Mouse (Mus musculus) brown adipose tissue, adult 24 weeks (tissue): ENCODE data around the gene Frmd4a. TPM values are rescaled to one million over a fixed set of nuclear protein-coding genes. Genes with fewer than 3 reads are reported as not detected.
A peak's percentile ranks its signal among the peaks of the same experiment; 100 is the strongest.

ENCODE experiments used
- H3K27ac ChIP-seq: fragments of 200-500 bp; replicated peaks from 2 replicates; pipeline ENCODE4 v1.5.1; 2012; ENCODE audit warnings: low read depth, mild to moderate bottlenecking, low read length
- H3K4me1 ChIP-seq: fragments of 200-500 bp; 2 replicates; pipeline ENCODE4 v1.6.1; 2012; ENCODE audit warnings: low read length, mixed read lengths; ENCODE audit not compliant: control insufficient read depth, insufficient read depth, insufficient read length
- H3K4me3 ChIP-seq: fragments of 200-500 bp; 2 replicates; pipeline ENCODE4 v1.5.1; 2012; ENCODE audit warnings: low read depth, mild to moderate bottlenecking, low read length, moderate library complexity; ENCODE audit not compliant: insufficient read depth
- polyA plus RNA-seq: library from polyadenylated mRNA; stranded (reverse); fragments of >200 nt; gene quantifications from 2 replicates; pipeline ENCODE4 v1.2.4, GENCODE M21; 2012; ENCODE audit not compliant: missing spikeins, insufficient read depth, insufficient read length

Gene Frmd4a
- polyA plus RNA-seq, 1 experiment, result 2.3 TPM

- no peaks in the 10 kb centered on the region for H3K4me1 ChIP-seq
- H3K27ac ChIP-seq, result no peak overlapping the region
- no peak overlapping the region for H3K4me3 ChIP-seq
These were observed 602.5 kb downstream of the Frmd4a start for GRCm38 (mm10) chr2:4619893-4620593.

- Histone ChIP-seq H3K4me3 (no peak overlapping the region), H3K27ac (0 out of 2 replicates have a peak overlapping the region, but pooled peaks have one; percentile 5)
These were observed 603.3 kb downstream of the Frmd4a start for GRCm38 (mm10) chr2:4620640-4621401.

DNA sequence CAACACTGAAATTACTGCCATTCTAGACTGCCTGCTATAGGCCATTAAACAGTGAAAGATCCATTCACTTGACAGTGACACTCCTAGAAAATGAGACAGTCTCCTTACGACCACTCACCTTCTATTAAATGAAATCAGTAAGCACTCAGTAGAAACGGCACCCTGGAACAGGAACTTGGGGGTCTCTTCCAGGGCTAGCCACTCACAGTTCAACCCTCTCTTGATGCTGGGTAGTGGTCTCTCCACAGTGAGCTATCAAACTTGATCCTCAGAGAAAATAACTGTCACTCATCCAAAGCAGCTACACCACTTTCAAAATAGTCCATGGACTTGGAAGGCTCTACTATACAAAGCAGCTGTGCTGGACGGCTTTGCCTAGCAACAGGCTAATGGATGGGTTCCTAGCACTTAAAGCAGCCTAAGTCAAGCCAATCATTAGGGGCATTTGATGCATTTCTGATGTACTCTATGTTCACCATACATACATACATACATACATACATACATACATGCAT, 604.0 kb downstream of the Frmd4a start:
- H3K27ac ChIP-seq, result 0 out of 2 replicates have a peak overlapping the region, but pooled peaks have one; percentile 5
- H3K4me1 ChIP-seq, result no peaks in the 10 kb centered on the region
- H3K4me3 ChIP-seq, result no peak overlapping the region

More at GRCm38 (mm10) chr2:4620640-4621401, 603.3 kb downstream of the Frmd4a start:
- no peaks in the 10 kb centered on the region for H3K4me1 ChIP-seq

DNA sequence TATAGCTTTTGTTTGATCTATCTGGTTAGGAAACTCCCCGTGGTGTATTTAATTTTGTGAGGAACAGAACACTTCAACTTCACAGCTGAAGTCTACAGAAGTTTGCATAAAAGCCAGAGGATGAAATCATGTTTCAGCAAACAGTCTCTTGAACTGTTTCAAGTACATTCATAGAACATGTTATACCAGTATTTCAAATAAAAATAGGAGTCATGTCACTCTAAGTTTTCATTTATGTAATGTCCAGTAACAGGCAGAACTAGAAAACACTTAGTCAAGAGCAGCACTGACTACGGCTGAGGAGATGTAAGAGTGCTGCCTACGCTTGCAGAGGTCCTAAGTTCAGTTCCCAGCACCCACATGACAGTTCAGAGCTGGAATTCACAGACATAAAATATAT, 609.4 kb downstream of the Frmd4a start:
- Histone ChIP-seq H3K27ac (no peak overlapping the region), H3K4me3 (no peak overlapping the region), H3K4me1 (no peaks in the 10 kb centered on the region)

GRCm38 (mm10) chr2:4628920-4629319, 611.4 kb downstream of the Frmd4a start:
- Histone ChIP-seq H3K4me3 (no peak overlapping the region), H3K4me1 (no peaks in the 10 kb centered on the region), H3K27ac (no peak overlapping the region)

DNA sequence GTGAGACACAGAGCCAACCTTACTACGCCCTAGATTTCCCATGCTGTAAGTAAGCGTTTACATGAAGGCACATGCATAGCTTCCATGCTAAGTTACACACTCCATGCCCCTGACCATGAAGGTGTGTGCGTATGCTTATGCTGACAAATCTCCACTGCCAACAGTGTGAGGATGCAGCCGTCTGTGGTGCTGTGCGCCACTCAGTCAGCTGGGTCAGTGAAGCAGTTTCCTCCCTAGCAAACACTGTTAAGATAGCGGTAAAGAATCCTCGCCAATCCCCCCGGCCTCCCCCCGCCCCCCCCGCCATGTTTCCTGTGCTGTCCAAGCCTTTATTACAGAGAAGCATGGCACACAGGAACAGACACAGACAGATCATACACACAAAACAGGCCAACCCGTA, 612.0 kb downstream of the Frmd4a start:
- Histone ChIP-seq H3K27ac (no peak overlapping the region), H3K4me3 (no peak overlapping the region), H3K4me1 (no peaks in the 10 kb centered on the region)

GRCm38 (mm10) chr2:4630197-4630835, 612.8 kb downstream of the Frmd4a start:
- Histone ChIP-seq H3K27ac (no peak overlapping the region), H3K4me1 (no peaks in the 10 kb centered on the region), H3K4me3 (no peak overlapping the region)

DNA sequence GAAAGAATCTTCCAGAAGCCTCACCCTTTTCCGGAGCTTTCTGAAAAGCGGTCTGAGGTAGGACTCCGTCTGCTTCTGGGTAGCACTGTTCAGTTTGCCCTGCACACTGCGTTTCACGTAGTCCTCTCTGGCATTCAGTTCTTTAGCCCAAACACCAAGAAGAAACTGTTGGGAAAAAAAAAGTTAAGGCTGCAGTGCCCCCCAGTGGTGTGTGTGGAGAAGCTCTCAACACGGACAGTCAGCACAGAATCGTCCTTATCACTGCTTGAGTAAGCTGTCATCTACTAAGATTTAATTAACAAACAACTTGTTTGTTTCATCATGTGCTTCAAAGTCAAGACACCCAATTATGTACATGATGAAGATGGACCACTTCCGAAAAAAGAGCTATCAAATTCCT, 618.3 kb downstream of the Frmd4a start:
- Histone ChIP-seq H3K4me1 (no peaks in the 10 kb centered on the region), H3K4me3 (no peak overlapping the region), H3K27ac (no peak overlapping the region)

DNA sequence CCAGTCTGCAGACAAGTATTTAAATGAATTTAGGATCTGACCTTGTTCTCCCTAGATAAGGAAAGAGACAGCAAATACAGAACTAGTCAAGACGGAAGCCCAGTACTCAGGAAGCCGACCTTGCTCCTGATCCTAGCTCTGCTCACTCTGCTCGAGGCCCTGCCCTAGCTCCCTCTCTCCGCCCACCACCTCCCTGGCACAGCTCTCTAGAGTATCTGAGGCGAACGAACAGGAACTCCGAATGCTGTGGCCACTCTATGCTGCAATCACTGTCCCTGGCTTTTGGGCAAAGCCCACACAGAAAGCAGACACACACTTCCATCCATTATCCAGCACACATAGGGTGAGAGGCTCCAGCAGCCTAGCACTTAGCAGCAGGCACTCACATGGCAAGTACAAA, 619.1 kb downstream of the Frmd4a start:
- no peak overlapping the region for H3K4me3 ChIP-seq
- H3K4me1 ChIP-seq, result no peaks in the 10 kb centered on the region
- no peak overlapping the region for H3K27ac ChIP-seq

- H3K4me1 ChIP-seq, result no peaks in the 10 kb centered on the region
These were observed 620.7 kb downstream of the Frmd4a start for GRCm38 (mm10) chr2:4638189-4638588.

DNA sequence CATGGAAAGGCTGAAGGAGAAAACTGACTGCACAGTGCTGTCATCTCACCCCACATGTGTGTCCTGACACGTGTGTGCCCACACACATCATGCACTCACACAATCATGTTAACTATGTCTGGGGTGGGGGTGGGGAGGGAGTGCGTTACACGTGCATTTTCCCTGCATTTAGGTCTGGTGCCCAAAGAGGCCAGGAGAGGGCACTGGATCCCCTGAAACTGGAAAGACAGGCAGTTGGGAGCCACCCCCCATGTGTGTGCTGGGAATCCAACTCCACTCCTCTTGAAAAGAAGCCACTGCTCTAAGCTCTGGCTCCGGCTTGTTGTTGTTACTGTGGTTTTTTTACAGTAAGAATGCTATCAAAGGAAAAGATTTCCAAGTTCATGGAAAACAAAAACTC, 627.5 kb downstream of the Frmd4a start:
- H3K4me1 ChIP-seq, result peaks cover 6% of the 10 kb centered on the region; the same call in 1 of the 2 replicates
- H3K4me3 ChIP-seq, result no peak overlapping the region

More at GRCm38 (mm10) chr2:4638189-4638588, 620.7 kb downstream of the Frmd4a start:
- Histone ChIP-seq H3K4me3 (no peak overlapping the region), H3K27ac (no peak overlapping the region)

GRCm38 (mm10) chr2:4648094-4648493, 630.6 kb downstream of the Frmd4a start:
- Histone ChIP-seq H3K27ac (no peak overlapping the region), H3K4me1 (peaks cover 12% of the 10 kb centered on the region; the same call in 1 of the 2 replicates), H3K4me3 (no peak overlapping the region)

More for the DNA sequence above, 627.5 kb downstream of the Frmd4a start:
- no peak overlapping the region for H3K27ac ChIP-seq

GRCm38 (mm10) chr2:4649646-4650045, 632.1 kb downstream of the Frmd4a start:
- no peak overlapping the region for H3K27ac ChIP-seq
- H3K4me3 ChIP-seq, result no peak overlapping the region
- peaks cover 12% of the 10 kb centered on the region; the same call in 1 of the 2 replicates for H3K4me1 ChIP-seq

GRCm38 (mm10) chr2:4651500-4652285, 634.2 kb downstream of the Frmd4a start, which contains the start of gene Prpf18:
Gene Prpf18, minus strand, starts transcription at chr2:4652113.
- peak within 1 kb of the TSS; percentile 85 for H3K27ac ChIP-seq
- H3K4me3 ChIP-seq, result peak within 1 kb of the TSS; percentile 98
- peaks cover 12% of the 10 kb centered on the region; the same call in 1 of the 2 replicates for H3K4me1 ChIP-seq
